Mouse (Mus musculus): ENCODE data around the gene Spn.

DNA sequence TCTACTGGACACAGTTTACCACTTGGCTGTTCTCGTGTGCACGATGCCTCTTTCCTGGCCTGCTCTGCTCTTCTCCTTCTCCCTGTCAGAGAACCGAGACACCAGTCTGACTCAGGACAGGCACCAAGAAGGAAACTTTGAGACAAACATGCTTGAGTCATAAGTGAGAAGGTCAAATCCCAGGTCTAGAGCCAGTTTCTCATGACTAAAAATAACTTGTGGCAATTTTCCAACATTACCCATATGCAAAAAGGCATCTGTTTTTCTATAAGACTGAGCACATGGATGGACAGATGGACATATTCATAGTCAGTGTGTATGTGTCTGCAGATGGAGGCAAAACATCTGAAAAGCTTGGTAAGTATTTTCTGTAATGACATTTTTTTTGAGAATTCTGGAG lies 15.9 kb upstream of the Spn start:
- TF ChIP-seq TCF12 (IDR thresholded peaks at IDR 0.05; ENCODE audit: insufficient read depth, poor library complexity, severe bottlenecking) (no peak), MAX (IDR thresholded peaks at IDR 0.05; ENCODE audit: low read depth) (no peak), E2F4 (IDR thresholded peaks at IDR 0.05; ENCODE audit: insufficient read depth) (no peak), POLR2A (IDR thresholded peaks at IDR 0.05; ENCODE audit: insufficient read length, low read depth) (no peak), CEBPB (IDR thresholded peaks at IDR 0.05; ENCODE audit: insufficient read depth, poor library complexity, severe bottlenecking) (no peak)
